Mouse (Mus musculus): ENCODE measurements around the gene Kcnq1. TPM values are rescaled to one million over a fixed set of nuclear protein-coding genes. Genes with fewer than 3 reads are reported as not detected.

Gene Kcnq1
- polyA plus RNA-seq, 1 experiment from 2014 or later: 0.87 TPM

GRCm38 (mm10) chr7:143069751-143070400 lies 36.3 kb upstream of the Kcnq1 start:
- peak overlapping the region; percentile 94 for H3K27ac ChIP-seq
- H3K4me1 ChIP-seq: peaks cover 27% of the 10 kb centered on the region
- H3K9ac ChIP-seq: peak overlapping the region; percentile 92
- no peaks in the 10 kb centered on the region for H3K9me3 ChIP-seq
- peak overlapping the region; percentile 99 for H3K4me2 ChIP-seq
- peaks cover 30% of the 10 kb centered on the region for H3K36me3 ChIP-seq (replicated peaks)
- no peak for ATAC-seq (ENCODE audit: low FRiP score)
- H3K27me3 ChIP-seq: no peaks in the 10 kb centered on the region
- peak overlapping the region; percentile 86 for H3K4me3 ChIP-seq (replicated peaks)
- WGBS: 11% methylated on average over 30 of the region's 30 CpGs

- Histone ChIP-seq H3K4me1 (peaks cover 27% of the 10 kb centered on the region), H3K9ac (peak overlapping the region; percentile 92), H3K27me3 (no peaks in the 10 kb centered on the region), H3K4me2 (peak overlapping the region; percentile 99), H3K27ac (no peak overlapping the region), H3K36me3 (replicated peaks) (peaks cover 22% of the 10 kb centered on the region), H3K9me3 (no peaks in the 10 kb centered on the region), H3K4me3 (replicated peaks) (peak overlapping the region; percentile 86)
- ATAC-seq (ENCODE audit: low FRiP score): no peak
- WGBS: 92% methylated on average over 10 of the region's 10 CpGs
Measured at GRCm38 (mm10) chr7:143070506-143071070, 35.6 kb upstream of the Kcnq1 start.

- H3K36me3 ChIP-seq (replicated peaks): peaks cover 4% of the 10 kb centered on the region
- peaks cover 25% of the 10 kb centered on the region for H3K4me1 ChIP-seq
- H3K4me3 ChIP-seq (replicated peaks): no peak overlapping the region
- H3K9ac ChIP-seq: no peak overlapping the region
- no peak overlapping the region for H3K4me2 ChIP-seq
- H3K27ac ChIP-seq: no peak overlapping the region
- H3K9me3 ChIP-seq: no peaks in the 10 kb centered on the region
- 78% methylated on average over 5 of the region's 5 CpGs for WGBS
- no peak for ATAC-seq (ENCODE audit: low FRiP score)
- H3K27me3 ChIP-seq: no peaks in the 10 kb centered on the region
Measured at GRCm38 (mm10) chr7:143072605-143073004, 33.6 kb upstream of the Kcnq1 start.

- Histone ChIP-seq H3K9me3 (no peaks in the 10 kb centered on the region), H3K36me3 (replicated peaks) (no peaks in the 10 kb centered on the region; the same call in 1 of the 2 replicates), H3K4me1 (peaks cover 20% of the 10 kb centered on the region), H3K9ac (no peak overlapping the region), H3K4me3 (replicated peaks) (no peak overlapping the region), H3K4me2 (no peak overlapping the region), H3K27ac (no peak overlapping the region), H3K27me3 (no peaks in the 10 kb centered on the region)
- 71% methylated on average over 1 of the region's 1 CpGs for WGBS
- ATAC-seq (ENCODE audit: low FRiP score): no peak
Measured at GRCm38 (mm10) chr7:143073086-143073485, 33.1 kb upstream of the Kcnq1 start.

GRCm38 (mm10) chr7:143075394-143075793 lies 30.8 kb upstream of the Kcnq1 start:
- Histone ChIP-seq H3K27me3 (no peaks in the 10 kb centered on the region), H3K9ac (no peak overlapping the region), H3K36me3 (replicated peaks) (no peaks in the 10 kb centered on the region; the same call in 1 of the 2 replicates), H3K4me3 (replicated peaks) (no peak overlapping the region), H3K4me2 (no peak overlapping the region), H3K4me1 (peaks cover 9% of the 10 kb centered on the region), H3K9me3 (no peaks in the 10 kb centered on the region), H3K27ac (no peak overlapping the region)
- no peak for ATAC-seq (ENCODE audit: low FRiP score)
- WGBS: 79% methylated on average over 5 of the region's 5 CpGs

GRCm38 (mm10) chr7:143077351-143077750 lies 28.8 kb upstream of the Kcnq1 start:
- 96% methylated on average over 2 of the region's 2 CpGs for WGBS
- no peak for ATAC-seq (ENCODE audit: low FRiP score)

GRCm38 (mm10) chr7:143082024-143082423 lies 24.1 kb upstream of the Kcnq1 start:
- H3K4me3 ChIP-seq (replicated peaks): no peak overlapping the region
- H3K27ac ChIP-seq: no peak overlapping the region
- H3K9me3 ChIP-seq: no peaks in the 10 kb centered on the region
- no peak overlapping the region for H3K9ac ChIP-seq
- ATAC-seq (ENCODE audit: low FRiP score): no peak
- no peaks in the 10 kb centered on the region for H3K36me3 ChIP-seq (replicated peaks)
- H3K4me2 ChIP-seq: no peak overlapping the region
- H3K4me1 ChIP-seq: no peaks in the 10 kb centered on the region
- 78% methylated on average over 6 of the region's 6 CpGs for WGBS
- peaks cover 13% of the 10 kb centered on the region; the same call in 1 of the 2 replicates for H3K27me3 ChIP-seq

More at GRCm38 (mm10) chr7:143077351-143077750, 28.8 kb upstream of the Kcnq1 start:
- no peak overlapping the region for H3K9ac ChIP-seq
- H3K27ac ChIP-seq: no peak overlapping the region
- no peak overlapping the region for H3K4me2 ChIP-seq
- H3K9me3 ChIP-seq: no peaks in the 10 kb centered on the region
- no peaks in the 10 kb centered on the region for H3K36me3 ChIP-seq (replicated peaks)
- H3K4me3 ChIP-seq (replicated peaks): no peak overlapping the region
- peaks cover 3% of the 10 kb centered on the region; the same call in 1 of the 2 replicates for H3K27me3 ChIP-seq
- H3K4me1 ChIP-seq: no peaks in the 10 kb centered on the region

GRCm38 (mm10) chr7:143083708-143084107 lies 22.5 kb upstream of the Kcnq1 start:
- 72% methylated on average over 2 of the region's 2 CpGs for whole genome bisulfite sequencing
- no peak for ATAC-seq (ENCODE audit: low FRiP score)
- H3K36me3 ChIP-seq (replicated peaks): no peaks in the 10 kb centered on the region

GRCm38 (mm10) chr7:143086366-143086765 lies 19.8 kb upstream of the Kcnq1 start:
- no peak overlapping the region for H3K4me3 ChIP-seq (replicated peaks)
- H3K9ac ChIP-seq: no peak overlapping the region
- H3K27me3 ChIP-seq: peaks cover 14% of the 10 kb centered on the region; the same call in 1 of the 2 replicates
- H3K36me3 ChIP-seq (replicated peaks): no peaks in the 10 kb centered on the region
- 47% methylated on average over 2 of the region's 2 CpGs for WGBS
- no peaks in the 10 kb centered on the region for H3K9me3 ChIP-seq
- no peaks in the 10 kb centered on the region for H3K4me1 ChIP-seq
- H3K27ac ChIP-seq: no peak overlapping the region
- H3K4me2 ChIP-seq: no peak overlapping the region
- ATAC-seq (ENCODE audit: low FRiP score): no peak

More at GRCm38 (mm10) chr7:143083708-143084107, 22.5 kb upstream of the Kcnq1 start:
- no peak overlapping the region for H3K27ac ChIP-seq
- no peaks in the 10 kb centered on the region for H3K9me3 ChIP-seq
- no peaks in the 10 kb centered on the region for H3K4me1 ChIP-seq
- no peak overlapping the region for H3K9ac ChIP-seq
- peaks cover 13% of the 10 kb centered on the region; the same call in 1 of the 2 replicates for H3K27me3 ChIP-seq
- no peak overlapping the region for H3K4me3 ChIP-seq (replicated peaks)
- no peak overlapping the region for H3K4me2 ChIP-seq

GRCm38 (mm10) chr7:143087070-143087579 lies 19.0 kb upstream of the Kcnq1 start:
- H3K4me1 ChIP-seq: no peaks in the 10 kb centered on the region

GRCm38 (mm10) chr7:143093847-143094246 lies 12.3 kb upstream of the Kcnq1 start:
- no peak overlapping the region for H3K4me2 ChIP-seq
- 75% methylated on average over 3 of the region's 3 CpGs for WGBS
- H3K27ac ChIP-seq: no peak overlapping the region
- H3K4me1 ChIP-seq: no peaks in the 10 kb centered on the region
- no peak overlapping the region for H3K4me3 ChIP-seq (replicated peaks)
- H3K9me3 ChIP-seq: no peaks in the 10 kb centered on the region
- ATAC-seq (ENCODE audit: low FRiP score): no peak
- H3K9ac ChIP-seq: no peak overlapping the region
- H3K27me3 ChIP-seq: peaks cover 3% of the 10 kb centered on the region; the same call in 1 of the 2 replicates
- no peaks in the 10 kb centered on the region for H3K36me3 ChIP-seq (replicated peaks)

More at GRCm38 (mm10) chr7:143087070-143087579, 19.0 kb upstream of the Kcnq1 start:
- WGBS: 54% methylated on average over 4 of the region's 4 CpGs
- peak; percentile 55; the same call in 1 of the 2 replicates for ATAC-seq (ENCODE audit: low FRiP score)
- Histone ChIP-seq H3K4me3 (replicated peaks) (no peak overlapping the region), H3K36me3 (replicated peaks) (no peaks in the 10 kb centered on the region), H3K4me2 (no peak overlapping the region), H3K27me3 (peaks cover 14% of the 10 kb centered on the region; the same call in 1 of the 2 replicates), H3K9ac (no peak overlapping the region), H3K27ac (no peak overlapping the region), H3K9me3 (no peaks in the 10 kb centered on the region)

- no peak for ATAC-seq (ENCODE audit: low FRiP score)
- WGBS: 51% methylated on average over 10 of the region's 10 CpGs
- no peak within 1 kb of the TSS for H3K27ac ChIP-seq
- H3K4me3 ChIP-seq (replicated peaks): no peak within 1 kb of the TSS
- H3K36me3 ChIP-seq (replicated peaks): no peaks in the 10 kb centered on the region
- H3K4me1 ChIP-seq: no peaks in the 10 kb centered on the region
- no peak within 1 kb of the TSS for H3K9ac ChIP-seq
- peaks cover 3% of the 10 kb centered on the region; the same call in 1 of the 2 replicates for H3K27me3 ChIP-seq
- no peaks in the 10 kb centered on the region for H3K9me3 ChIP-seq
- H3K4me2 ChIP-seq: no peak within 1 kb of the TSS
Measured at GRCm38 (mm10) chr7:143094592-143095553, 11.3 kb upstream of the Kcnq1 start, which contains the start of gene Trpm5. TSS of gene Trpm5 (minus strand) at chr7:143094642.

Measured in forebrain, embryonic 12.5 days (tissue).